Mouse (Mus musculus) E14TG2a.4 (cell line): Measurements from ENCODE around the gene Cdc45.

Experiments
- CTCF ChIP-seq: conservative IDR thresholded peaks from 2 replicates; pipeline ENCODE4 v1.5.1; 2014; ENCODE audit warnings: low read length
- NANOG ChIP-seq: IDR thresholded peaks from 2 replicates; pipeline ENCODE4 v1.6.1; 2014; ENCODE audit warnings: borderline replicate concordance, low read length, mixed read lengths

GRCm38 (mm10) chr16:18838346-18838745 is 26.6 kb upstream of the Cdc45 start:
- TF ChIP-seq CTCF (no peak), NANOG (no peak)
